Mouse (Mus musculus) testis, adult 2 months (tissue): ENCODE results near the gene Rab3a.

Experiments used
- CTCF ChIP-seq: fragments of 200-500 bp; IDR thresholded peaks from 2 replicates; pipeline ENCODE4 v1.5.1; 2012; ENCODE audit warnings: low read depth, mild to moderate bottlenecking, inconsistent platforms, low read length, moderate library complexity; ENCODE audit not compliant: control insufficient read depth, insufficient read depth, insufficient replicate concordance
- POLR2A ChIP-seq: fragments of 200-500 bp; IDR thresholded peaks from 2 replicates; pipeline ENCODE4 v1.6.1; 2012; ENCODE audit warnings: low read depth, mild to moderate bottlenecking, inconsistent platforms, low read length, moderate library complexity; ENCODE audit not compliant: control insufficient read depth

DNA sequence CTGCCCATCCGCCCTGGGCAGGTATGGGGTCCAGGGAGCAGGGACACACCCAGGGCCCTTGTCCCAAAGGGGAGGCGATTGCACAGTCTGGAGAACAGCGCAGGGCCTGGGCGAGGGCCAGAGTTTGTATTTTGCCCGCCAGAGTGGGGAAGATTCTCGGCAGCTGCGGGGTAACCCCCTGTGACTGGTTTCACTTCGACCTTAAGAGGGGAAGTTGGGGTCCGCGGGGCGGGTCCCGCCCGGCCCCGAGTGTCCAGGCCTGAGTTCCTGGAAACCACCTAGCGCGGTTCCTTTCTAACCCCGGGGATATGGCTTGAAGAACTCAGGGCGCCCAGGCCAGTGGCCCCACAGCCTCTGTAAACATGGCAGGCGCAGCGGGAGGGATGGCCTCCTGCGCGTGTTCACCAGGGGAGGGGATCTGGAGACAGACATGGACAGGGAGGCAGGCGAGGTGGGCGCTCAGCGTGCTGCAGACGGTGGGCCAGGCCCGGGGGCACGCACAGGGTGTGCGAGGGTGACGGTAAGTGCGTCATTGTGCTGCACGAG lies 13.8 kb downstream of the Rab3a start:
- TF ChIP-seq CTCF, result no peak
- no peak for TF ChIP-seq POLR2A
